Mouse (Mus musculus): ENCODE results near the gene Btg4. TPM values are rescaled to one million over a fixed set of nuclear protein-coding genes. Genes with fewer than 3 reads are reported as not detected.

The Btg4 gene
- polyA plus RNA-seq, 1 experiment from 2014 or later = not detected

- 75% methylated on average over 1 of the region's 1 CpGs for WGBS
- ATAC-seq (ENCODE audit: low read depth) = no peak
- H3K4me1 ChIP-seq (ENCODE audit: control insufficient read depth, insufficient read depth, low read length) = 0 out of 2 replicates have a peak, but pooled peaks cover 3% of the 10 kb centered on the region
- no peaks in the 10 kb centered on the region for H3K36me3 ChIP-seq (ENCODE audit: control insufficient read depth, insufficient read depth, low read length)
- no peak overlapping the region for H3K27ac ChIP-seq (ENCODE audit: low read depth, low read length)
- no peak overlapping the region for H3K9ac ChIP-seq (replicated peaks; ENCODE audit: low read depth, low read length)
- no peaks in the 10 kb centered on the region for H3K9me3 ChIP-seq (ENCODE audit: control insufficient read depth, low read length)
- H3K4me3 ChIP-seq (ENCODE audit: low read depth, low read length) = no peak overlapping the region
- H3K4me2 ChIP-seq (ENCODE audit: low read depth, low read length) = no peak overlapping the region
- H3K27me3 ChIP-seq (ENCODE audit: control insufficient read depth, insufficient read depth, low read length) = no peaks in the 10 kb centered on the region
Observed at GRCm38 (mm10) chr9:51143437-51143836, 82.7 kb downstream of the Btg4 start.

DNA sequence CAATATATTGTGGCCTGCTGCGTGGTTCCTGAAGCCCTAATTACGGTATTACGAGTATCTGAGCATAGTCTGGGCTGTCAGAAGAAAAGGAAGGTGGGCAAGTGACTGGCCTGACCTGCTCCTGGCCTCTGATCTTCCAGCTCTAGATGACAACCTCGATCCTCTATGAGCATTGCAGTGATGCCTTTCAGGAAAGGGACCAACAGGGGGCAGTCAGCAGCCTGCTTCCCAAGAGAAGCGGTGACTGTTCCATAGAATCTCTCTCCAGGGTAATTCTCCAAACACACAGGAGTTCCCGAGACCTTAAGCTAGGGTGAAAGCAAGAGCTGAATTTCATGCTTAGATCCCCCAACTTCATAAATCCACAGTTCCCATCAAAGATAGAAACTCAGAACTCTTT, 83.5 kb downstream of the Btg4 start:
- H3K36me3 ChIP-seq (ENCODE audit: control insufficient read depth, insufficient read depth, low read length) = no peaks in the 10 kb centered on the region
- no peak overlapping the region for H3K4me2 ChIP-seq (ENCODE audit: low read depth, low read length)
- WGBS = 73% methylated on average over 6 of the region's 6 CpGs
- no peak overlapping the region for H3K9ac ChIP-seq (replicated peaks; ENCODE audit: low read depth, low read length)
- no peak overlapping the region for H3K27ac ChIP-seq (ENCODE audit: low read depth, low read length)
- H3K4me3 ChIP-seq (ENCODE audit: low read depth, low read length) = no peak overlapping the region
- no peaks in the 10 kb centered on the region for H3K9me3 ChIP-seq (ENCODE audit: control insufficient read depth, low read length)
- ATAC-seq (ENCODE audit: low read depth) = no peak
- H3K27me3 ChIP-seq (ENCODE audit: control insufficient read depth, insufficient read depth, low read length) = no peaks in the 10 kb centered on the region
- H3K4me1 ChIP-seq (ENCODE audit: control insufficient read depth, insufficient read depth, low read length) = 0 out of 2 replicates have a peak, but pooled peaks cover 3% of the 10 kb centered on the region

GRCm38 (mm10) chr9:51146496-51146895, 85.8 kb downstream of the Btg4 start:
- WGBS = 67% methylated on average over 4 of the region's 4 CpGs
- Histone ChIP-seq H3K4me2 (ENCODE audit: low read depth, low read length) (no peak overlapping the region), H3K27me3 (ENCODE audit: control insufficient read depth, insufficient read depth, low read length) (no peaks in the 10 kb centered on the region), H3K36me3 (ENCODE audit: control insufficient read depth, insufficient read depth, low read length) (no peaks in the 10 kb centered on the region), H3K9ac (replicated peaks; ENCODE audit: low read depth, low read length) (no peak overlapping the region), H3K4me3 (ENCODE audit: low read depth, low read length) (no peak overlapping the region), H3K9me3 (ENCODE audit: control insufficient read depth, low read length) (no peaks in the 10 kb centered on the region), H3K4me1 (ENCODE audit: control insufficient read depth, insufficient read depth, low read length) (0 out of 2 replicates have a peak, but pooled peaks cover 3% of the 10 kb centered on the region), H3K27ac (ENCODE audit: low read depth, low read length) (no peak overlapping the region)
- ATAC-seq (ENCODE audit: low read depth) = no peak

DNA sequence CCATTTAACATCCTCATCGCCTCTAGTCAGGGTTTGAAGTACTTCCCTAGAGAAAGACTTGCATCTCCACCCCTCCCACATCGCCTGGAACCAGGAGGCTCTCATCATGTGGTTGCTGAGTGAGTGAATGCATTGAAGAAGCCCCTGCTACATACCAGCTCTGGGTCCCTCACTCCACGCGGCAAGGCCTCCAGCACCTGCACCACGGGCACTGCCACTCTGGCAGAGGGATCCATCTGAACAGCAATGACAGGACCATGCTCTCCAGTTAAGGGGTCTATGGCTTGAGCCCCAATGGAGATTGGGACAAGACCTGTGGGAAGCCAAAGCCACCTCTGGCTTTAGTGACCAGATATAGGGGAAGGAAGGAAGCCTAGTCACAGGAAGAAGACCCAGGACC, 86.6 kb downstream of the Btg4 start:
- Histone ChIP-seq H3K36me3 (ENCODE audit: control insufficient read depth, insufficient read depth, low read length) (no peaks in the 10 kb centered on the region), H3K27me3 (ENCODE audit: control insufficient read depth, insufficient read depth, low read length) (no peaks in the 10 kb centered on the region), H3K4me2 (ENCODE audit: low read depth, low read length) (no peak overlapping the region), H3K9me3 (ENCODE audit: control insufficient read depth, low read length) (no peaks in the 10 kb centered on the region), H3K4me1 (ENCODE audit: control insufficient read depth, insufficient read depth, low read length) (0 out of 2 replicates have a peak, but pooled peaks cover 3% of the 10 kb centered on the region), H3K4me3 (ENCODE audit: low read depth, low read length) (no peak overlapping the region), H3K27ac (ENCODE audit: low read depth, low read length) (no peak overlapping the region), H3K9ac (replicated peaks; ENCODE audit: low read depth, low read length) (no peak overlapping the region)
- no peak for ATAC-seq (ENCODE audit: low read depth)
- WGBS = 84% methylated on average over 5 of the region's 5 CpGs

GRCm38 (mm10) chr9:51152079-51152752, 91.5 kb downstream of the Btg4 start:
- Histone ChIP-seq H3K9ac (replicated peaks; ENCODE audit: low read depth, low read length) (no peak overlapping the region), H3K36me3 (ENCODE audit: control insufficient read depth, insufficient read depth, low read length) (no peaks in the 10 kb centered on the region), H3K27ac (ENCODE audit: low read depth, low read length) (no peak overlapping the region), H3K27me3 (ENCODE audit: control insufficient read depth, insufficient read depth, low read length) (no peaks in the 10 kb centered on the region), H3K4me3 (ENCODE audit: low read depth, low read length) (no peak overlapping the region), H3K4me2 (ENCODE audit: low read depth, low read length) (no peak overlapping the region), H3K4me1 (ENCODE audit: control insufficient read depth, insufficient read depth, low read length) (no peaks in the 10 kb centered on the region), H3K9me3 (ENCODE audit: control insufficient read depth, low read length) (no peaks in the 10 kb centered on the region)
- peak; percentile 51; the same call in 1 of the 2 replicates for ATAC-seq (ENCODE audit: low read depth)
- WGBS = 22% methylated on average over 11 of the region's 13 CpGs

GRCm38 (mm10) chr9:51161771-51162388, 101.2 kb downstream of the Btg4 start:
- Histone ChIP-seq H3K27ac (ENCODE audit: low read depth, low read length) (no peak overlapping the region), H3K4me2 (ENCODE audit: low read depth, low read length) (no peak overlapping the region), H3K9ac (replicated peaks; ENCODE audit: low read depth, low read length) (no peak overlapping the region), H3K36me3 (ENCODE audit: control insufficient read depth, insufficient read depth, low read length) (no peaks in the 10 kb centered on the region), H3K4me1 (ENCODE audit: control insufficient read depth, insufficient read depth, low read length) (no peaks in the 10 kb centered on the region), H3K4me3 (ENCODE audit: low read depth, low read length) (no peak overlapping the region), H3K27me3 (ENCODE audit: control insufficient read depth, insufficient read depth, low read length) (no peaks in the 10 kb centered on the region), H3K9me3 (ENCODE audit: control insufficient read depth, low read length) (no peaks in the 10 kb centered on the region)
- peak; percentile 86 for ATAC-seq (ENCODE audit: low read depth)
- 23% methylated on average over 4 of the region's 4 CpGs for WGBS

GRCm38 (mm10) chr9:51163989-51164388, 103.3 kb downstream of the Btg4 start:
- no peak overlapping the region for H3K9ac ChIP-seq (replicated peaks; ENCODE audit: low read depth, low read length)
- no peak overlapping the region for H3K27ac ChIP-seq (ENCODE audit: low read depth, low read length)
- 83% methylated on average over 5 of the region's 5 CpGs for WGBS
- no peak overlapping the region for H3K4me2 ChIP-seq (ENCODE audit: low read depth, low read length)
- H3K36me3 ChIP-seq (ENCODE audit: control insufficient read depth, insufficient read depth, low read length) = no peaks in the 10 kb centered on the region
- no peaks in the 10 kb centered on the region for H3K27me3 ChIP-seq (ENCODE audit: control insufficient read depth, insufficient read depth, low read length)
- H3K9me3 ChIP-seq (ENCODE audit: control insufficient read depth, low read length) = no peaks in the 10 kb centered on the region
- no peak overlapping the region for H3K4me3 ChIP-seq (ENCODE audit: low read depth, low read length)
- no peaks in the 10 kb centered on the region for H3K4me1 ChIP-seq (ENCODE audit: control insufficient read depth, insufficient read depth, low read length)
- no peak for ATAC-seq (ENCODE audit: low read depth)

DNA sequence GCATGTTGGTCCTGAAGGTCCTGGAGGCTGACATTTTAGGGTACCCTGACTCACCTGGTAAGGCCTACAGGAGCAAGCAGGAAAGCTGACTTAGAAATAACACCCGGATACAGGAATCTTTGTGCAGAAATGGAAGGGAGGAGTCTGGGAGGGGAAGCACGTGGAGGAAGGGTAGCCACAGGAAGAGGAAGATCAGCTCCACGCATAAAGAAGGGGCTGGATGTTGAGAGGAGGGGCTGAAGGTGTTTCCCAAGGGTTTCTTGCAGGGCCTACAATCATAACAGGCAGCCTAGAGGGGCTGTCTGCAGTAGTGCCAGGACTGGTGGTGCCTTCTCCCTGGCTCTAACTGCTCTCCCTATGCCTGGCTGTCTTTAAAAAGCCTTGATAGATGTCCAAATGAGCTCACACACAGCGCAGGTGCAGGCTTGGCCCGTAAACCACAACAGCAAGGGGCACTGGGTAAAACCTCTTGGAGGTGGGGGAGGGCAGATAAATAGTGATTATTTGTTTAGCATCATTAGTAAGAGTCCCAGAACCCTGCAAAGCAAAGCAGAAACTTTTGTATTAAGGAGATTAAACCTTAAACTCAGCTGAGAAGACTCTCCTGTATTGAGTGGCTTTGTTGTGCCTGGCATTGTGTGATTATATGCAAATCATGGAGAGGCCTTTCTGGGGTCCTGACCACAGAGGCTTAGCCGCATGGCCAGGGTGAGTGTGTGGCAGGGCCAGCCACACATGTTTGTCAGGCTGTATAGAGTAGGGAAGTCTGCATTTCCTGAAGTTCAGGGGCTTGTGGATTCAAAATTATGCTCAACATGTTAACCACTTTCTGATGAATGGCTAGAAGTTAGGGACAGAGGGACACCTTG, 104.8 kb downstream of the Btg4 start, which contains the start of gene Gm32742:
Gm32742 (minus strand) TSS at position 206 of the 869 bp plus-strand sequence.
- Histone ChIP-seq H3K4me2 (ENCODE audit: low read depth, low read length) (no peak within 1 kb of the TSS), H3K4me3 (ENCODE audit: low read depth, low read length) (no peak within 1 kb of the TSS), H3K27ac (ENCODE audit: low read depth, low read length) (no peak within 1 kb of the TSS), H3K36me3 (ENCODE audit: control insufficient read depth, insufficient read depth, low read length) (no peaks in the 10 kb centered on the region), H3K27me3 (ENCODE audit: control insufficient read depth, insufficient read depth, low read length) (no peaks in the 10 kb centered on the region), H3K4me1 (ENCODE audit: control insufficient read depth, insufficient read depth, low read length) (no peaks in the 10 kb centered on the region), H3K9me3 (ENCODE audit: control insufficient read depth, low read length) (no peaks in the 10 kb centered on the region), H3K9ac (replicated peaks; ENCODE audit: low read depth, low read length) (no peak within 1 kb of the TSS)
- ATAC-seq (ENCODE audit: low read depth) = no peak
- WGBS = 58% methylated on average over 6 of the region's 6 CpGs

DNA sequence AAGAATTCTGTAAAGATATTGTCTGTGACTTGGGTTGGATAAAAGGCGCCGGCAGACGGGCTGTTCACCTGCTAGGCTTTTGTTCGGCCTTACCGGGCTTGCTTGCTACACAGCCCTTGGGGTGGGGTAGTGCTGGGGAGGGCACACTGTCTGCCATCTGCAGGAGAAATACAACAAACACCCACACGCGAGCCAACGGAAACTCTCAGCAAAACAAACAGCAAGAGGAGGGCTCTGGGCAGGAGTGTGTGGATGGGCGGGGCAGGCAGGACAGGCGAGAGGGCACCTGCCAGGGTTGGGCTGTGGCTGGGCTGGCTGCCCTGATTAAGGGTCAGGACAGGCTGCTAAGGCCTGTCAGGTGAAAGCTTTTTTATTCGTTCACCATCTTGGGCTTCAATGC, 107.3 kb downstream of the Btg4 start:
- Histone ChIP-seq H3K4me1 (ENCODE audit: control insufficient read depth, insufficient read depth, low read length) (no peaks in the 10 kb centered on the region), H3K27ac (ENCODE audit: low read depth, low read length) (no peak overlapping the region), H3K4me3 (ENCODE audit: low read depth, low read length) (no peak overlapping the region), H3K36me3 (ENCODE audit: control insufficient read depth, insufficient read depth, low read length) (no peaks in the 10 kb centered on the region), H3K9me3 (ENCODE audit: control insufficient read depth, low read length) (no peaks in the 10 kb centered on the region), H3K9ac (replicated peaks; ENCODE audit: low read depth, low read length) (no peak overlapping the region), H3K4me2 (ENCODE audit: low read depth, low read length) (no peak overlapping the region), H3K27me3 (ENCODE audit: control insufficient read depth, insufficient read depth, low read length) (no peaks in the 10 kb centered on the region)
- WGBS = 67% methylated on average over 11 of the region's 11 CpGs
- ATAC-seq (ENCODE audit: low read depth) = no peak
